Mouse (Mus musculus): ENCODE results near the gene Mcf2l. TPM values are rescaled to one million over a fixed set of nuclear protein-coding genes. Genes with fewer than 3 reads are reported as not detected.

Gene Mcf2l
- polyA plus RNA-seq, 3 experiments from 2014 or later: 0.51 TPM; not detected in 2

DNA sequence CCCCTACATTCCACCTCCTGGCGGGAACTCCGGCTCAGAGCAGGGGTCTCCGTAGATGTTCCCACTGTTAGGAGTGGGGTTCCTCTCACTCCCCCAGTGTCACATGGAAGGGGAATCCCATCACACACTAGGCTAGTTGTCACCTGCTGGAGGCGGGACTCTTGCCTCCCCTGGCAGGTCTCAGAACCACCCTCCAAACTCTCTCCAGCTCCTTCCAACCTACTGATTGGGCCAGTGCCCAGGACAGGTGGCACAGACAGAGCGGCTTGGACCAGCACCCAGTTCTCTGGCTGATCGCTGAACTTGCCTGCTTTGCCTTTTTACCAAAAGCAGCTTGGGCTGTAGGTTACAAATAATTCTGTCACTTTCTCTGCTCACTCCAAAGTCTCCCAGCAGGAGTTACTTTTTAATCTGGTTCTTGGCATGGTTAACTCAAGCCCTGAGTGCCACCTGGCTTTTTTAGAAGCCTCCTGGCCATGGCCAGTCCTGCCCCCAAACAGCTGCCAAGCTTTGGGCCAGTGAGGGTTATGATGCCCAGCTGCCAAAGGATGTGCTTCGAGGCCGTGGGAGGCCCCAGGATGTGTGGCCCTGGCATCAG, 687 bp downstream of the Mcf2l start:
- peak; percentile 26 for ATAC-seq

DNA sequence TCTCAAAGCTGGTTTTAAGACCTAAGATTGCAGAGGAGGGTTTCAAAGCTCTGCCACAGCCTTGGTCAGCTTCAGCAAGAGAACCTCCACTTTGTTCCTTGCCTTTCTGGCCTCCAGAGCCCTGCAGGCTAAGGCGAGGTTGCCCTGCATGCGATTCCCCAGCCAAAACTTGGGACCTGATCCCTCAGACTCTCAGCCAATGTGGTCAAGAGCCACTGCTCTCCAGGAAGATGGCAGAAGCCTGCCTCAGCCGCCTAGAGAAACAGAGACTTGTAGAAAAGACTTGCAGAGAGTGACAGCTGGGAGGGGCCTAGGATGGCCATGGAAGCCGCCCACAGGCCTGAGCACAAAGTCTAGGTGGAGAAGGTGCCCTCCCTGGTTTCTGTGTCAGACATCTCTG, 1.4 kb downstream of the Mcf2l start:
- no peak for ATAC-seq

DNA sequence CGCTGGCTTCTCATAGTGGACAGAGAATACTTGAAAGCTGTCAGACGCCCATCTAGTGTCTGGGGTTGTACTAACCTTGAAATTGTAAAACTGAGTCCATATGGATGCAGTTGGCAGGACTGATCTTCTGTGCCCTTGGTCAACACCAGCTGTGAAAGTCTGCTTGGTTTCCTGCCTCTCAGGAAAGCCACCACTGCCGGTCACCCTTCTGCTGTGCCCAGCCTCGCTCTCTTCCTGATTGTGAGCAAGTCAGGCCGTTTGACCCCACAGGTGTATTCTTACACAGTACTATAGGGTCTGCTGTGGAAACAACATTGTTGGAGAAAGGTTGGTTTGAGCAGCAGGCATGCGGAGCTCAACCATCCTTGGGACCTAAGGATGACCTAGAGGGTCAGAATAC, 3.5 kb downstream of the Mcf2l start:
- no peak for ATAC-seq

DNA sequence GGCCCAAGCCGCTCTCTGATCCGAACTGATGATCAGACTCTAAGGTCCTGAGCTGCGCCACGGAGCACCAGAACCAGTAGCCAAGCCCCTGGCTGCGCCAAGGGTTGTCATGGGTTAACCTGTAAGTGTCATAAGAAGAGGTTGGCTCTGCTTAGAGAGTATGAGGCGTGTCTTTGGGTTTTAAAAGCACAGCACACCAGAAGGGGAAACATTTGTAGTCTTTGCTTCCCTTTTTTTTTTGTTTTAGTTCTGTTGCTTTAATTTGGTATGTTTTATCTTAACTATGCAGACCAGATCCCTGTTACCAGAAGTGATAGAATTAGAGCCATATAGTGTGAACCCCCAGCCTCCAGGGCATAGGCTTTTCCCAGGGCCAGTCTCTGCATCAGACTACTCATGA, 6.6 kb downstream of the Mcf2l start:
- ATAC-seq: no peak

DNA sequence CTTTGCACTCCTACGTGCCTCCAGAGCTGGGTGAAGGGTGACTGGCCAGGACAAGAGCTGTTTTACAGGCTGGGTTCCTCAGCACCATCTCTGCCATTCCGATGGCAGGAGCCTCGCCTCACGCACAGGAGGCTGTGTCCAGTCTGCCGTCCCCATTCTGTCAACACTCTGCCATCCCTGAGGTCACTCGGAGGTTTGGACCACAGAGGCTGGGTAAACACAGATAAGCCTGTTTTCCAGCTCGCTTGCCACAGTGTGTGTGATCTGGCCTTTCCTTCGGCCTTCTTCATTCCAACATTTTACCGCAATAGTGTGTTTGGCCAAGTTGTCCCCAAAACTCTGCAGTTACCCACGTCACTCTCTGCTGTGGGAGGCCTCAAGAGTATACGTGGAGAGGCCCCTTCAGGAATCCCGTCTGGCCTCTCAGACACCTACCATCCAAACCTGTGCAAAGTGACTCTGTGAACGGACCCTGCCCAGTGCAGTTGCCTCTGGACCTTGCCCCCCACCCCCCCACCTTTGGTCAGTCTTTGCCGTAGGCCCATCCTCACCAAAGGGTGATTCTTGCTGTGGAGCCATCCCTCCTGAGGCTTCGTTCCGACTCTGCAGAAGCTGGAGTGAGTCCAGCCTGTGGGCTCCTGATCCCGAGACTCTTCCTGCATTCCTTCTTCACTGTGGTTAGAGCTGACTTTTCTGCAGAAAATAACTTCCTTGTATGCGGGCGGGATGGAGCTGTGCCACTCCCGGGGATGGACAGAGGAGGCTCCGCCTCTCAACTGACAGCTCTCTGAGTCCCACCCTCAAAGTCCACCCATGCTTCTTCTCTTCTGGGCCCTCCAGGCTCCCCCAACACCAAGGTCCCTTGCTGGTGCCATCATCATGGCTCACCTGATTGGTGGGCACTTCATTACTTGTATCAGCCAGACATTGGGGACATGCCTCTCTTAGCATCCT, 9.7 kb downstream of the Mcf2l start:
- no peak for ATAC-seq

GRCm38 (mm10) chr8:12887772-12888435, 14.3 kb downstream of the Mcf2l start:
- no peak for ATAC-seq

DNA sequence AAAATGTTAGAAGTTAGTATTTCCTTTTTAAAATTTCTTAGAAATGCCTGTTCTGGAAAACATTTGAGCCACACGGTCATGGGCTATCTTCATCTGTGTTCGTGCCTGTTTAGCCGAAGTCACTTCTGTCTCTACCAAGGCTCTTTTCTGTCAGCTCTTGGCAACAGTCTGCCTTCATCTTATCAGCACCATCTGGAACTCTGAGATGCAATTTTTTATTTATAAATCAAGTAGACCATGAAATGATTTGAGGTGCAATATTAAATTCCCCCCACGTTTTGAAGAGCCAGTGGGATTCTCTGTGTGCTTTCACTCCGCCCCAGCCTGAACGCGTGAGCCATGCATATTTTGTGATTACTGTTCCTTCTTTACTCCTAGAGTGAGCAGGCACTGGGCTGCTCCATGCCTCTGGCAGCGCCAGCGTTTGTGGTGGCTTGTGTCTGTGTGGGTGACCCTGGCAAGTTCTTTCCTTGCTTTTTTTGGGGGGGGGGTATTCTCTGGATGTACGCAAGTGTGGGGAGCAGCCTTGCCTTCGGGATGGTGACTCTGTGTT, 15.5 kb downstream of the Mcf2l start:
- no peak for ATAC-seq

DNA sequence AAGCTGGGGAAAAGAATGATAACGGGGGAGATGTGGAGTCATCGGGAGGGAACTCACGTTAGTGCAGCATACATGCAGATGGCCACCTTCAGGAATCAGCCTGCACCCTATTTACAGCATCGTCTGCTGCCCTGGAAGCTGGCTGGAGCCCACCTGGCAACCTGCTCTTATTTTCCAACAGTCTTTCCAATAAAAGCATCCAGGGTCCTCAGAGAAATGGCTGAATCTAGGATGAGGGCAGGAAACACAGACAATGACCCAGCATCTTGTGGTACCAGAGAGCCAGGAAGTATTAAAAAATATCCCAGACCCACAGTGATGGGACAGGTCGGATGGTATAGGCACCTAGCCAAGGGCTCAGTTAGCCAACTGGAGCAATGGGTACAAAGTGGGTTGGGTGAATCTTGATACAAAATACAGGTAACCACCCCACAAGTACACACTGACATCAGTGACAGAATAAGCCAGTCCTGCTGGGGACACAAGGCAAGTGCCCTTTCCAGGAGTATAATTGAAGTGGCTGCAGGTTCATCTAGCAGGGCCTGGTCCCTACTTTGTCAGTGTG, 19.4 kb downstream of the Mcf2l start:
- ATAC-seq: no peak

GRCm38 (mm10) chr8:12893797-12894578, 20.4 kb downstream of the Mcf2l start:
- ATAC-seq: no peak

DNA sequence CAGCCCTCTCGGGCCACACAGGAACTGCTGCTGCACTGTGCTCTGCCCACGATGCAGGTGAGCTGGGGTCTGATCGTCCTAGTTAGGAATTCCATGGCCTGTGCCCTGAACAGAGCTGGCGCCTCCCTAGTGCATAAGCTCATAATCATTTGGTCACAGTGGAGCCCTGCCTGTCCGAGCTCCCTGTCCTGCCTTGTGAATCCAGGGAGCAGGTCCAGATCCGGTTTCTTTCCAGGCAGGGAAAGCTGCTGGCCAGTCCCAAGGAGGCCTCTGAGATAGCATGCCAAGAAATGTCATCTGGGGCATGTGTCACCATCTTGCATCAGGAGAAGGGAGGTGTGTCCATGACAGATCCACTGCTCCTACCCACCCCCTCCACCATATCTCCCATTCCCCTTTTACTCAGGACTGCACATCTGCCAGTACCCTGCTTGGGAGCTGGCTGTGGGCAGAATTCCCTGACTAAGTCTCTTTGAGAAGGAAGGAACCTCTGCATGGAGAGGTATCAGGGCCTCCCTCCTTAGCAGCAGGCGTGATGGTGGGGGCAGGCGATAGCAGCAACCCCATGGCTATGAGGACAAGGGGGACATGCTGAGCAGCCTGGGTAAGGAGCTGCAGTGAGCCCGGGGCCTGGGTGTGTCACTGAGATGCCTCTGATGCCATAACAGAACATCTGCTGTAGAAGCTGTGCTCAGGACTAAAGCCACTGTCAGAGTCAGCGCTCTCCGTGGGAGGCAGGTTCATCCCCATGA, 21.4 kb downstream of the Mcf2l start:
- no peak for ATAC-seq

DNA sequence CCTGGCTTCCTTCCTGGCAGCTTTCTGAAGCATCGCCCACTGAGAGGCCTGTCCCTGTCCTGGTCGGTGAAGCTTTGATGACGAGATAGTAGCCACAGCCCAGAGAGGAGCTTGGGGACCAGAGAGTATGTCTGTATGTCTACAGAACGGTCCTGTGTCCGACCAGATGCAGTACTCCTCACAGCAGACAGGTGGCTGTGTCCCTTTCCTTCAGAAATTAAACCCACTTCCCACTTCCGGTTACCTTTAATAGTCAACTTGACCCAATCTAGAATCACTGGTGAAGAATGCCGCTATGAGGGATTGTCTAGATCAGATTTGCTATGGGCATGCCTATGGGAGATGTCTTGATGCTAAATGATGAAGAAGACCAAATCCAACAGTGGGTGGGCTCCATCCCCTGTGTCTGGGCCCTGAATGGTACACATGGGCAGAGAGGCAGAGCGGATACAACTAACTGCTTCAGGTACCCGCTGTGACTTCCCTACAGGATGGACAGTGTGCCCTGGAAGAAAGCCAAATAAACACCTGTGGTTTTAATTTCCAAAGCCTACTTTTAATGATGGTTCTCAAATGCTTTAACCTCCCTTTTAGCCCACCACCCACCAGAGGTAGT, 22.0 kb downstream of the Mcf2l start:
- no peak for ATAC-seq

DNA sequence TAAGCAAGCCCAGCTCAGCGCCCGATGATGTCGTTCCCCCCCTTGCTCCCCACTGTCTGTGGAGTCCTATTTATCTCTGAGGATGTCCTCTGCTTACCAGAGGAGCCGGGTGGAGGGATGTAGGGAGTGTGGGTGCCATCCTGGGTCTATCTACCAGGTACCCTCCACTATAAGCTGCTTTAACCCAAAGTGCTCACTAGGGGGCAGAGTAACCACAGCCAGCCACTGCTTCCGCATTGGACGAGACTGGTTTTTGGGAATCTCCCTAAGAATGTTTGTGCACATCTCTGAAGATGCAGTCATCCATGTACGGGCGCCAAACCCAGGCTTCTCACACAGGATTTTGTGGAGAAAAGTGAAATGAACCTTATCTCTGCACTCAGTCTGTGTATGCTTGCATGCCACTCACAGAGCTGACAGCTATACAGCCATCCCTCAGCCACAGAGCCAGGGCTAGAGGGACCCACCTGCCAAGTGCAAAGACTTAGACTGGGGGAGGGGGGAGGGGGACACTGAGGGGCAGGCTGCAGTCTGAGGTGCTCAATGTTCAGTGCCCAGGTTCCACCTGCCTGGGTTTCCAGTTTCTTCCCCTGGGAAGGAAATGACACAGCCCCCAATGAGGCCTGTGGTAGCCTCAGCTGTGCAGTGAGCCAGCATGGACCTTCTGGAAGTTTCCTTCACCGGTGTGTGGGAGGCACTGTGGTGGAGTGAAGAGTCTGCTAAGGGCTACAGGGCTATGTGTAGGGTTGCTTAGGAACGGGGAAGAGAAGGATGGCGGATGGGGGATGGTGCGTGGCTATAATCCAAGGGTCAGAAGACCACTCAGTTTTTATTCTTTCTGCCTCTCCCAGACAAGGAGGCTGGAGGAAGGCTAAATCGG, 23.1 kb downstream of the Mcf2l start:
- ATAC-seq: peak; percentile 41

GRCm38 (mm10) chr8:12897815-12898214, 24.2 kb downstream of the Mcf2l start:
- ATAC-seq: no peak

- no peak for ATAC-seq
Measured at GRCm38 (mm10) chr8:12903790-12904415, 30.3 kb downstream of the Mcf2l start.

DNA sequence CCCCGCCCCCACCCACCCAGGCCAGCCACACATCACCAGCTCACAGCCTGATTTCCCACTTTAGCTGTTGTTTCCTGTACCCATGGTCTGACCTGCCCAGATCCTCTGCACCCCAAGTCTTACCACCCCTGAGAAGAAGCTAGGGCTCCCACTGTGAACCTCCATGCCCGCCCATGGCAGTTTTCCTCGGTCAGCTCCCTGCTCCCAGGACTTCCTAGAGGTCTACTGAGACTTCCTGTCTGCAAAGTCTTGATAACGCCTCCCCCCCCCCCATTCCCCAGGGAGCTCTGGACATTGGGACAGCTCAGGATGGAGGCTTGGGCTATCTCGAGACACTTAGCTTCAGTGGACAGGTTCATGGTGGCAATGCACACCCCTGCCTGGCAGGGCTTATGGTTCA, 31.5 kb downstream of the Mcf2l start:
- no peak for ATAC-seq

DNA sequence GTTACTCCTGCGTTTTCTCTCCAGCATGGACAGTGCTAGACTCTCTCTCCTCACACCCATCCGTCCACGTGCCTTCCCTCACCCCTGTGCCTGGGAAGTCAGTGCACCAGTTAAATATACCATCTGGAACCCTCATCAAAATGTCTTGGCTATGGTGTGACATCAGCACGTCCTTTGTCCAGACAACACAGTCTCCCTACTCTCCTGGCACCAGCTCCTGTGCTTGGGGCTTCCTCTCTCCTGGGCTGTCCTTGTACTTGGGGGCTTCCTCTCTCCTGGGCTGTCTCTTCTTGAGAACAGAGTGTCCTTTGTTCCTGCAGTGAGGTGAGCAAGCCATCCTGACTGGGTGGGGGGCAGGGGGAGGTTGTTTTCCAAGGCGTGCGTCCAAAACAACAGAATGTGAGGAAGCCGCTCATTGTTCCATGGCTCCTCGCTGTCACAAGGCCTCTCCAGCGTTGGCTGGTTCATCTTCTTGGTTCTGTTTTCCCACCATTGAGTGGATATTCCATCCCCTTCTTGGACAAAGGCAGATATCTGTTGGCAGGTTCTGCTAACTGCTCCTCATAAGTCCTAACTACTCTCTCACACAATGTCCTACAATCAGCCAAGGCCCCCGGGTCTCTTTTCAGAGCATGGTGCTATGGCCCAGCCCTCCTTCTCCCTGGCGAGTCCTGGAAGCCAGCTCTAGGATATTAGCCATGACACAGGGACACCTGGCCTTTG, 32.2 kb downstream of the Mcf2l start:
- no peak for ATAC-seq

DNA sequence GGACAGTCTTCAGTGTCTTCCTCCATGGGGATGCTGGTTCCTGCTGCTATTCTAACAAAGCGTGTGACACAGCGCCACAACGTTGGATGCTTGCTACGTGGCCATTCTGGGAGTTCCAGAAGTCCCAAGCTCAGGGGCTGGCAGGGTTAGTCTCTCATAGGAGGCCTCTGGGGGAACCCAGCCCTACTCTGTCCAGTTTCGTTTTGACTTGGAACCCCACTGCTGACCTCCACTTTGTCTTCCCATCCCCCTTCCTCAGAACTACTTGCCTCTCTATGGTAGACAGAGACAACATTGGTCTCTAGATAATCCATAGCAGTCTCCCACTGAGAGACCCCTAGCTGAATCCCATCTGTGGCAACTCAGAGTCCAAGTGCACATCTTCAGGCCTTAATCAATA, 33.0 kb downstream of the Mcf2l start:
- ATAC-seq: no peak

DNA sequence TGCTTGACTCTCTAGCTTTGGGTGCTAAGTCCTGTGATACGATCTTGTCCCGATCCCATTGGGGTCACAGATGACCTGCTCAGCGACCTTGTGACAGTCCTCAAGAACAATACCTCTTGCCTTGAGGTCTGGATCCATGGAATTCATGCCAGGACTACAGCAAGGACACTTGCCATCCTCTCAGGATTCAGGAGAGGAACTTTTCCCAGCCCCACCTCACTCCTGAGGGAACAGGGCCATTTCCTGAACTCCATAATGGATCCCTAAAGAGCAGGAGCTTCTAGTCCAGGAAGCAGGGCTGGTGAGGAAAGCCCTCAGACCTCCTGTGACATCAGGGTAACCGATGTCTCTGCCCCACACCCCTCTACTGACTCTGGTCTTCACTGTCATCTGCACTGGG, 34.1 kb downstream of the Mcf2l start:
- ATAC-seq: no peak

DNA sequence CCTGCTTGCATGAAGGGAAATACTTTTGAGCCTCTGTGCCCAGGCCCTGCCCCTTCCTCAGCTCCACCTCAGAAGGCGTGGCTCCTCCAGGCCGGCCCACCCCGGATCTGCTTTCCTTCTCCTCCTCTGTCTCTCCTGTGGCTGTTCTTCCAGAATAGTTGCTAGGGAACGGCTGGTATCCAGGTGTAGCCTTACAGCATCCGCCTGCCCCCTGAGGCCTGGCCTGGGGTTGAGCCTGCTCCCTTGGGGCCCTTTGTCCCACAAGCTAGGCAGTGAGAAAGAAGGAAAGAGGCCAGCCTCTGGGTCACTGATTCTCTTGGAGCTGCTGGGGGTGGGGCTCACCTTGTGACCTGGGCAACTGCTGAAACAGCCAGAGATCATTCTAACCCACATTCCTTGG, 38.4 kb downstream of the Mcf2l start:
- ATAC-seq: no peak
